Mouse (Mus musculus): ENCODE measurements at regions not wholly inside any gene's neighbourhood (a gene's known extent, or its start where the extent isn't known, plus 50 kb on each side); places are given as distances from the start of the nearest gene placed in this dataset.
"Not testable (repeated sequence)": the region's sequence is repeated elsewhere in the genome, so short reads cannot be mapped to it uniquely, and the experiment has no call there.

DNA sequence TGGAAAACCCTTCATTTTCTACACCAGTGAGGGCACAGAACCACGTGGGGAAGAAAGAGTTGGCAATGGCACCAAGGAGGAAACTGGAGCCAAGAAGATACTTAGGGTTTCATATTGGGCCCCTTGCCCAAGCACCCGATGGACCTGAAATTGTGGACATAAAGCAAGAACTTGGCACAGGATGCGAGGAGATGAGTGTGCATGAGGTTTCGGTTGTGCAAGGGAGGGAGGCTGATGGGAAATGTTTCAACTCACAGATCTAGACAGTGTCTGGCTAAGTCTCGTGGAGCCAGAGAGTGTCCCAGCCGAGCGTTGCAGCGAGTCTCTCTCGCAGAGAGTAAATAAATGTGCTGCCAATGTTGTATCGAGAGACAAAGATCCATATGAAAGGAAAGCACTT is 323.4 kb upstream of the Maf start:
- Histone ChIP-seq H3K36me3 (no peaks in the 10 kb centered on the region), H3K27me3 (ENCODE audit: low read depth, poor library complexity, severe bottlenecking) (no peaks in the 10 kb centered on the region), H3K27ac (replicated peaks) (no peak overlapping the region), H3K9me3 (replicated peaks) (no peaks in the 10 kb centered on the region), H3K4me1 (no peaks in the 10 kb centered on the region), H3K4me3 (no peak overlapping the region)
- WGBS, result 92% methylated on average over 10 of the region's 10 CpGs
- no peak for DNase-seq (ENCODE audit: low spot score)

DNA sequence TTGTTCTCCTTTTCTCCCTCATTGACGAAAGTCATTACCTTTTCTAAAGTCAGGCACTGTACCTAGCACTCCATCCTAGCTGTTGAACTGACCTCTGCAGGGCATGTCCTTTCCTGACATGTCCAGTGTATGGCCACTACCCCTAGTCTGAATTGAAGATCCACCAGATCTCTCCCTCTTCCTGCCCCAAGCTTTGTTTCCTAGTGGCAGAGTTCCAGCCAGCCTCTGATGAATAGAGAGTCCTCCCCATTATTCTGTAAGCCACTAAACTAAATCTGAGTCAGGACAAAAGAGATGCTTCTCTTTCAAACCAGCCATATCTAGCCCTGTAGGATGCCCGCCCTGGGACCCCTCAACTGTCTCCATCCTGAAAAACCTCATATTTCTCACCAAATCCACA is 317.7 kb upstream of the Maf start:
- H3K4me3 ChIP-seq, result no peak overlapping the region
- no peaks in the 10 kb centered on the region for H3K9me3 ChIP-seq (replicated peaks)
- no peak for DNase-seq (ENCODE audit: low spot score)
- H3K4me1 ChIP-seq, result no peaks in the 10 kb centered on the region
- H3K36me3 ChIP-seq, result no peaks in the 10 kb centered on the region
- 74% methylated on average over 2 of the region's 2 CpGs for WGBS
- no peaks in the 10 kb centered on the region for H3K27me3 ChIP-seq (ENCODE audit: low read depth, poor library complexity, severe bottlenecking)
- no peak overlapping the region for H3K27ac ChIP-seq (replicated peaks)

DNA sequence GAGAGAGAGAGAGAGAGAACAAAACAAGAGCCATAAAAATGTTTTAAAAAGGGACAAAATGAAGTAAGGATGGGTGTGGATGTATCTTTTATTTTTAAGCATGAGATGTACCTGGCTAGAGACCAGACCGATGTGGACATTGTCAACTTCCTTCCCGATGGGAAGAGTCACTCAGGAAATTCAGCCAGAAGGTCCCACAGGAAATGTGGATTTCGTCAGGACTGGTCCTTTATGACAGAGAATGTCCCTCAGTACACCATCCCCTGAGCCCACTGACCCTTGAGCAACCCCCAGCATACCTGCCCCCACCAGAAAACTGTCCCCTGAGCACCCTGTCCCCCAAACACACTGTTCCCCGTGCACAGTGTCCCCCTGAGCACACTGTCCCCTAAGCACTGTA is 317.2 kb upstream of the Maf start:
- Histone ChIP-seq H3K36me3 (no peaks in the 10 kb centered on the region), H3K4me1 (no peaks in the 10 kb centered on the region), H3K27ac (replicated peaks) (no peak overlapping the region), H3K4me3 (no peak overlapping the region), H3K27me3 (ENCODE audit: low read depth, poor library complexity, severe bottlenecking) (no peaks in the 10 kb centered on the region), H3K9me3 (replicated peaks) (no peaks in the 10 kb centered on the region)
- no peak for DNase-seq (ENCODE audit: low spot score)
- 86% methylated on average over 4 of the region's 4 CpGs for WGBS

DNA sequence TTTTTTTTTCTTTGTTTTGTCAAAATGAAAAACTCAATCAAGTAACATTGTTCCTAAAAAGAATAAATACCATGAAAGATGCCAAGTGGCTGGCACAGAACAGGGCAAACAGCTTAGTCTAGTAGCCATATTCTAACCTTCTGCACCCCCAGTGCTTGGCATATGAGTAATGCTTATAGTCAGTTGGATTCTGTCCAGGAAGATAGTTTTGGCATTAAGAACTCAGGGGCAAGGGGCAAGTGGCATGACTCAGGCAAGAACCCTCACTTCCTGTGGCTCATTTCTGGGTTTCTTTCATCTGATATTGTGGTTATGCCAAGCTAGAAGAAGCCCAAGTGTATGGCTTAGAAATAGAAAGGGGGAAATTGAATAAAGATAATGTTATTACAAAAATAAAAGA is 314.1 kb upstream of the Maf start:
- Histone ChIP-seq H3K36me3 (no peaks in the 10 kb centered on the region), H3K9me3 (replicated peaks) (no peaks in the 10 kb centered on the region), H3K4me3 (no peak overlapping the region), H3K4me1 (no peaks in the 10 kb centered on the region), H3K27ac (replicated peaks) (no peak overlapping the region), H3K27me3 (ENCODE audit: low read depth, poor library complexity, severe bottlenecking) (no peaks in the 10 kb centered on the region)
- DNase-seq (ENCODE audit: low spot score), result no peak

DNA sequence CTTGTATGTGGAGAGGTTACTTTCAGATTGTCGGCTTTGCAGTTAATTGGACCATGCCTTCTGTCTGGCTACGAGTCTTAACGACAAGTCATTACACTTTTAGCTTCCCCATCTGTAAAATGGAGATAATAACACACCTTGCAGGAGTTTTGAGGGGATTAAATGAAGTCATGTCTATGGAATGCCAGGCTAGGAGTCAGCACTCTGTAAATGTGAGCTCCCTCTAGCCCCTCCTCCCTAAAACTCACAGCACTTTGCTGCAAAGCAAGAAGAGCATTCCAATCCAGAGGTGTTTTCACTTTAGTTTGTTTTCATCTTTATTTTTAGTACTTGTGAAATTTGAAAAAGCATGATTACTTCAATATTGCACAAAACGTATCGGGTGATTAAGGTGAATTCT is 287.7 kb upstream of the Maf start:
- Histone ChIP-seq H3K27me3 (ENCODE audit: low read depth, poor library complexity, severe bottlenecking) (no peaks in the 10 kb centered on the region), H3K4me1 (no peaks in the 10 kb centered on the region), H3K36me3 (no peaks in the 10 kb centered on the region), H3K27ac (replicated peaks) (no peak overlapping the region), H3K4me3 (no peak overlapping the region), H3K9me3 (replicated peaks) (no peaks in the 10 kb centered on the region)
- 93% methylated on average over 5 of the region's 5 CpGs for WGBS
- no peak for DNase-seq (ENCODE audit: low spot score)

DNA sequence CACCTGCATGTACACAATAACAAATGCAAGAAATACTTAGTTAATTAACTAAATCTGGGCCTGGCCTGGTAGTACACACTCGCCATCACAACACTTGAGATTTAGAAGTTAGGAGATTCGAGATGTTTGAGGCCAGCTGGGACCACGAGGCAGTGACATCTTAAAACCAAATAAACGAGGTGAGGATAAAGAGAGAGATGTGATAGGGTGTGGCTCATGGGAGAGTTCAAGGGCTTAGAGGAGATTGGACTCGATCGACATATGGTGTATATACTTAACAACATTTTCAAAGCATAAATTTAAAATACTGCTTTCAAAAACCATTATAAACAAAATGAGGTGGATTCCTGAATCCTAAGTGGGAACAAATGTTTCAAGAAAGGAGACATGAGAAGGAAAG is 284.4 kb upstream of the Maf start:
- Histone ChIP-seq H3K9me3 (replicated peaks) (no peaks in the 10 kb centered on the region), H3K36me3 (no peaks in the 10 kb centered on the region), H3K4me1 (no peaks in the 10 kb centered on the region), H3K4me3 (no peak overlapping the region), H3K27me3 (ENCODE audit: low read depth, poor library complexity, severe bottlenecking) (no peaks in the 10 kb centered on the region), H3K27ac (replicated peaks) (no peak overlapping the region)
- 90% methylated on average over 6 of the region's 6 CpGs for WGBS
- no peak for DNase-seq (ENCODE audit: low spot score)

DNA sequence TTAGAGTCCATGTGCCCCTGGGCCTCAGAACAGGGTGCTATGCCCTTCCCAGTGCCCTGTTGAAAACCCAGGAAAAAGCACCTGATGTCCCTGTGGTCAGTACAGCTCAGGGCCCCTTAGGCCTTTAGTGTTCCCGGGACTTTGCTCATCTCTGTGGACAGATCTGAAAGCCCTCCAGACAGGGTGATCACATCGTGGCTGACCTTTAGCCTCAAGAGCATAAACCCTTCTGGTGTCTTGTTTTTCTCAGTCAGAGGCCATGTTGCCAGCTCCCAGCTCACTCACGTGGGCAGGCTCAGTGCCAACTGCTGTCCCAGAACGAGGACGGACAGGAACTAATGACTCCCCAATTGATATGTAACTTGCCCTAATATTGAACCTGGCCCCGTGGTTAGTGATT is 275.8 kb upstream of the Maf start:
- no peaks in the 10 kb centered on the region for H3K9me3 ChIP-seq (replicated peaks)
- no peak overlapping the region for H3K27ac ChIP-seq (replicated peaks)
- no peaks in the 10 kb centered on the region for H3K36me3 ChIP-seq
- DNase-seq (ENCODE audit: low spot score), result no peak
- H3K4me3 ChIP-seq, result no peak overlapping the region
- no peaks in the 10 kb centered on the region for H3K27me3 ChIP-seq (ENCODE audit: low read depth, poor library complexity, severe bottlenecking)
- WGBS, result 87% methylated on average over 6 of the region's 6 CpGs
- no peaks in the 10 kb centered on the region for H3K4me1 ChIP-seq

DNA sequence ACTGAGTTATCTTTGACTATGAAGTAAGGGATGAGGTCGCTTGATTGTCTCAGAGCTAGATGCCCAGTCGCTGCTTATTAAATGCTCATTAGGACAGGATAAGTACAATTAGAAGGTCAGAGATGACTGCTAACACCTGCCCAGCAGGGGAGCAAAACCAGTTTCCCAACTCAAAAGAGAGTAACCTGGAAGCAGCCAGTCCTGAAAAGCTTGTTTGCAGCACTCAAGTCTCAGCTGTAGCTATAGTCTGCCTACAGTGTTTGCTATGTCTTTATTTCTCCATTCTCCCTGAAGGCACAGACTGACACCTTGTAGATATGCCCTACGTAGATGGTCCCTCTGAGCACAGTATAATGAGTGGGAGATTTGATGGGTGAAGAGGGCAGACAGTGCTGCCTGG is 274.7 kb upstream of the Maf start:
- H3K36me3 ChIP-seq, result no peaks in the 10 kb centered on the region
- no peaks in the 10 kb centered on the region for H3K9me3 ChIP-seq (replicated peaks)
- H3K4me1 ChIP-seq, result no peaks in the 10 kb centered on the region
- H3K27ac ChIP-seq (replicated peaks), result no peak overlapping the region
- no peak for DNase-seq (ENCODE audit: low spot score)
- no peaks in the 10 kb centered on the region for H3K27me3 ChIP-seq (ENCODE audit: low read depth, poor library complexity, severe bottlenecking)
- no peak overlapping the region for H3K4me3 ChIP-seq
- WGBS, result 81% methylated on average over 3 of the region's 3 CpGs

DNA sequence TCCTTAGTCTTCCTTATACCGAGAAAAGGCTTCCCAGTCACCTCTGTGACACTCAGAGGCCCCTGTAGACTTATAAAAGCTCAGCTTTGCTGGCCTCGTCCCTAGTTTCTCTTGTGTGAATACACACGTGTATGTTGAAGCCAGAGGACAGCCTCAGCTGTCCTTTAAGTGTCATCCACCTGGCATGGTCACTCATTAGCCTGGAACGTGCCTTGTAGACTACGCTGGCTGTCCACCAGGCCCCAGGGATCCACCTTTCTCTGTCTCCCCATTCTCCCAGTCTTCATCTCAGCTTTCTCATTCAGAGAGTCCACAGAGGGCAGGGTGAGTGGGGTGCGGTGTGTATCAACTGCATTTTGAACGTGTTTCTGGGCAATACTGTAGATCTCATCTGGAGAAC is 273.8 kb upstream of the Maf start:
- DNase-seq (ENCODE audit: low spot score), result no peak
- Histone ChIP-seq H3K27ac (replicated peaks) (no peak overlapping the region), H3K4me1 (no peaks in the 10 kb centered on the region), H3K9me3 (replicated peaks) (no peaks in the 10 kb centered on the region), H3K36me3 (no peaks in the 10 kb centered on the region), H3K4me3 (no peak overlapping the region), H3K27me3 (ENCODE audit: low read depth, poor library complexity, severe bottlenecking) (no peaks in the 10 kb centered on the region)
- 84% methylated on average over 7 of the region's 7 CpGs for WGBS

DNA sequence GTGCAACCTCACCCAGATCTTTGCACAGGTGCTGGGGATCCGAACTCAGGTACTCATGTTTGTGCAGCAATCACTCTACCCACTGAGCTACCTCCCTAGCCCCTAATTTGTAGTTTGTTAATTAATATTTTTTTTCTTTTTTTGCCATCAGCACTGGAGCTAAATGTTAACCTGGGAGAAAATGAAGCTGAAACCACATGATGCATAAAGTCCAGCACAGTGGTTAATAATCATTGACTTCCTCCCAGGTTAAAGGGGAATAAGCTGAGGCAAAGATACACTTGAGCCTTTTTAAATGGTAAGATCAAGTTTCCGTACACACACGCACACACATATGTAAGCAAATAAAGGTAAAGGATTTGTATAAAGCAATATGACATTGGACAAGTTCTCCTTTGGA is 273.0 kb upstream of the Maf start:
- Histone ChIP-seq H3K27ac (replicated peaks) (no peak overlapping the region), H3K36me3 (no peaks in the 10 kb centered on the region), H3K9me3 (replicated peaks) (no peaks in the 10 kb centered on the region), H3K4me1 (no peaks in the 10 kb centered on the region), H3K27me3 (ENCODE audit: low read depth, poor library complexity, severe bottlenecking) (no peaks in the 10 kb centered on the region), H3K4me3 (no peak overlapping the region)
- 89% methylated on average over 3 of the region's 3 CpGs for WGBS
- DNase-seq (ENCODE audit: low spot score), result no peak

DNA sequence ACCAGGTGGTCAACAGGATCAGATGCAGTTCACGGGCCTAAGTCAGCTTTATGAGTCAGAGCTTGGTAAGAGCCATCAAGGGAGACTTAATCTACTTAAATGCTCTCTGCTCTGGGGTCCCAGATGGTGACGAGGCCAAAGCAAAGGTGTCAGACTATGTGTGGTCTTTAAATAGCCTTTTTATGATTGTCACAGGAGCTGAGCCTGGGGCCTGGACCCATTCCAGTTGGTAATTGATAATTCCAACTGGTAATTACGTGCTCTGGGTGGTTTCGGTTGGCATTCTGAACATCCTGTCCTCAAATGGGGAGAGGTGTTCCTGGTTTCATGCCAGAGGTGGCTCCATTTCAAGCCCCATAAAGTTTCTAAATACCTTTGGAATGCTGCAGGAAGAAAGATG is 269.6 kb upstream of the Maf start:
- Histone ChIP-seq H3K27me3 (ENCODE audit: low read depth, poor library complexity, severe bottlenecking) (no peaks in the 10 kb centered on the region), H3K4me1 (no peaks in the 10 kb centered on the region), H3K27ac (replicated peaks) (no peak overlapping the region), H3K36me3 (no peaks in the 10 kb centered on the region), H3K9me3 (replicated peaks) (no peaks in the 10 kb centered on the region), H3K4me3 (no peak overlapping the region)
- DNase-seq (ENCODE audit: low spot score), result no peak
- 85% methylated on average over 4 of the region's 4 CpGs for WGBS

DNA sequence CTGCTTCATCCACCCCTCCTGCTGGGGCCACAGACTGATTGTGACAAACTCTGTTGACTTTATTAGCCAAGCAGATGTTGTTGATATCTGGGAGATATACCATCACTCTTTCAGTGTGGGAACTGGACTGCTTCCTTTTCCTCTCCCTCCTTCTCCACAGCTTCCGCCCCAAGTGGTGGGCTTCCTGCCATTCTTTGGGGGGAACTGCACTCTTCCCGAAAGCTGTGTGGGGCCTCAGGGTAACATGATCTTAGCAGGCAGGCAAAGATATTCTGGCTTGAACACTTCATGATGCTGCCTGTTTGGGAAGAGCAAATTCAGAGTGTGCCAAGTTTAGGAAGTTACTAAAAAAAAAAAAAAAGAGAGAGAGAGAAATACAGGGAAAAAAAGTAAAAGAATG is 267.1 kb upstream of the Maf start:
- H3K4me1 ChIP-seq, result no peaks in the 10 kb centered on the region
- no peaks in the 10 kb centered on the region for H3K27me3 ChIP-seq (ENCODE audit: low read depth, poor library complexity, severe bottlenecking)
- H3K4me3 ChIP-seq, result no peak overlapping the region
- 74% methylated on average over 2 of the region's 2 CpGs for WGBS
- H3K9me3 ChIP-seq (replicated peaks), result no peaks in the 10 kb centered on the region
- no peak overlapping the region for H3K27ac ChIP-seq (replicated peaks)
- DNase-seq (ENCODE audit: low spot score), result no peak
- no peaks in the 10 kb centered on the region for H3K36me3 ChIP-seq

DNA sequence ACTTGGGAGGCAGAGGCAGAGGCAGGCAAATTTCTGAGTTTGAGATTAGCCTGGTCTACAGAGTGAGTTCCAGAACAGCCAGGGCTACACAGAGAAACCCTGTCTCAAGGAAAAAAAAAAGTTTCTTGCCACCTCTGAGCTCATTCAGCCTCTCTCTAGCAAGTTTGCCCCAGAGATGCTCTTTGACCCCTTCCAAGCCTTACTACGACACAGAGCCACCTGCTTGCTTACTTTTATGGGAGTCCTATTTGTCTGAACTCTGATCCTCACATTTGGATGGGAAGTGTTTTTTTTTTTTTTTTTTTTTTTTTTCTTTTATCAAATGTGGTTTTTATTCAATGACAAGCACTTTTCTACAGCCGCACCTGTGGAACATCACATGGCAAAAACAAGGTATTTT is 263.8 kb upstream of the Maf start:
- not testable (repeated sequence) for H3K27me3 ChIP-seq (ENCODE audit: low read depth, poor library complexity, severe bottlenecking); H3K4me1 ChIP-seq; DNase-seq (ENCODE audit: low spot score); H3K36me3 ChIP-seq; H3K4me3 ChIP-seq; H3K9me3 ChIP-seq (replicated peaks); H3K27ac ChIP-seq (replicated peaks)
- 92% methylated on average over 2 of the region's 2 CpGs for WGBS

DNA sequence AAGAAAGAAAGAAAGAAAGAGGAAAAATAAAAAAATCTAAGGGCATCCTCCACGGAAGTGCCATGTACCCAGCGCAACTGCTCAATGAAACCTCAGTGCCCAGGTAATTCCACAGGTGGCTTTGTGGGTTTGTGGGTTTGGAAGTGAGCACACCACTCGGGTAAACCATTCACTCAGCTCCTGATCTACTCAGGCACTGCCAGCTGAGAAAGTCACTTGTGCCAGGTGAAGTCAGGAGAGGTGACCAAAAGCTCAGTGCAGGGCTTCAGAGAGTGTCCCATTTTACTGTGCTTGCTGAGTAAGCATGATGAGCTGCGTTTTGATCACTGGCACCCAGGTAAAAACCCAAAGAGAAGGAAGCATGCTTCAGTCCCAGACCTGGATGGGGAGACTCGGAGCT is 260.5 kb upstream of the Maf start:
- Histone ChIP-seq H3K27ac (replicated peaks) (no peak overlapping the region), H3K4me1 (no peaks in the 10 kb centered on the region), H3K4me3 (no peak overlapping the region), H3K9me3 (replicated peaks) (no peaks in the 10 kb centered on the region), H3K27me3 (ENCODE audit: low read depth, poor library complexity, severe bottlenecking) (no peaks in the 10 kb centered on the region), H3K36me3 (no peaks in the 10 kb centered on the region)
- no peak for DNase-seq (ENCODE audit: low spot score)
- WGBS, result 87% methylated on average over 5 of the region's 5 CpGs
